Mouse (Mus musculus): ENCODE measurements around the gene Clic3.

DNA sequence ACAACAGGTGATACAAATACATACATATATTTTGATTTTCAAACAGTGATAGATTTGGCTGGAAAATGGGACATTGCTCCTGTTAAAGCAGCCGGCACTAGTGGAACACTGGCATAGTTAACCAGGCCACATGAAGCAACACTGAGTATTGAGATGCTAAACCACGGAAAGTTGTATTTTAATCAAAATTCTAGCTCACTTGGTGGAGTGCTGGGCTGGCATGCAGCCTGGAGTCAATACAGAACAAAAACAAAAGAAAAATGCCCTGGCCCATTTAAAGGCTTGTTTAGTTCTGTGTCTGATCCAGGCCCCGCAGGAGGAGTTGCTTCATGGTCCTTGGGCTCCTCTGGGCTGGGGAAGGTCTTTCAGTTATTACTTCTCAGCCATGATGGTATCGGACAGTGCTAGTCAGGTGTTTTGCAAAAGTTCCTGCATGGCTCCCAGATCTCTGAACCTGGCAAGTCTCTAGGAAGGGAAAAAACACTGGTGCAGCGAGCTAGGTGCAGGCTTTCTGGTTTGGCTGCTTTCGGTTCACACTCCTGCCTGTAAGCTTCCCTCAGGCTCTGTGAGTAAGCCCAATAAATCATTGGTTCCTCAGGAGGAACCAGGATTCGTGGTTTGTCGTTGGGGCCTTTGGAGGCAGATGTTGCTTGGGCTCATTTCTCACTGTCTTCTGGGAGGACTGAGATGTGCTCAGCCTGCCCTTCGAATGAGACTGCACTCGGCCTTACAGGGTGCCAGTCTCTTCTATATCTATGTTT lies 23.1 kb downstream of the Clic3 start:
- no peak for TF ChIP-seq ZNF384 (IDR thresholded peaks at IDR 0.05; ENCODE audit: low read depth, low read length)
- no peak for TF ChIP-seq HCFC1 (IDR thresholded peaks at IDR 0.05; ENCODE audit: borderline replicate concordance, insufficient read depth, low read length)
- TF ChIP-seq ZC3H11A (IDR thresholded peaks at IDR 0.05; ENCODE audit: borderline replicate concordance, low read depth, low read length), result no peak
- no peak for TF ChIP-seq CHD2 (IDR thresholded peaks at IDR 0.05; ENCODE audit: low read depth, low read length)
- TF ChIP-seq MAFK (IDR thresholded peaks at IDR 0.05; ENCODE audit: insufficient read depth, low read depth, low read length), result no peak

All from ES-E14 (cell line).